Mouse (Mus musculus): ENCODE data around the gene Reep6.
A peak's percentile ranks its signal among the peaks of the same experiment; 100 is the strongest.
"Not testable (repeated sequence)": the region's sequence is repeated elsewhere in the genome, so short reads cannot be mapped to it uniquely, and the experiment has no call there.

Reep6 gene

GRCm38 (mm10) chr10:80330084-80330483 is 331 bp downstream of the Reep6 start:
- DNase-seq (ENCODE audit: low spot score), result no peak

GRCm38 (mm10) chr10:80330888-80331287 is 1.1 kb downstream of the Reep6 start:
- no peak for DNase-seq (ENCODE audit: low spot score)

GRCm38 (mm10) chr10:80331636-80332524 is 2.1 kb downstream of the Reep6 start:
- DNase-seq (ENCODE audit: low spot score), result no peak

- DNase-seq (ENCODE audit: low spot score), result no peak
Measured at GRCm38 (mm10) chr10:80332525-80332989, 2.8 kb downstream of the Reep6 start.

GRCm38 (mm10) chr10:80336263-80336662 is 6.5 kb downstream of the Reep6 start:
- no peak for DNase-seq (ENCODE audit: low spot score)

GRCm38 (mm10) chr10:80339941-80340750 is 10.4 kb downstream of the Reep6 start:
- peak; percentile 69 for DNase-seq (ENCODE audit: low spot score)

- no peak for DNase-seq (ENCODE audit: low spot score)
Measured at GRCm38 (mm10) chr10:80341026-80341425, 11.3 kb downstream of the Reep6 start.

GRCm38 (mm10) chr10:80341491-80342304 is 11.9 kb downstream of the Reep6 start:
- DNase-seq (ENCODE audit: low spot score), result no peak

- no peak for DNase-seq (ENCODE audit: low spot score)
Measured at GRCm38 (mm10) chr10:80342305-80342748, 12.6 kb downstream of the Reep6 start.

- peak; percentile 61 for DNase-seq (ENCODE audit: low spot score)
Measured at GRCm38 (mm10) chr10:80342749-80343424, 13.1 kb downstream of the Reep6 start.

- DNase-seq (ENCODE audit: low spot score), result no peak
Measured at GRCm38 (mm10) chr10:80343425-80343895, 13.7 kb downstream of the Reep6 start.

GRCm38 (mm10) chr10:80344131-80344661 is 14.4 kb downstream of the Reep6 start:
- no peak for DNase-seq (ENCODE audit: low spot score)

- DNase-seq (ENCODE audit: low spot score), result no peak
Measured at GRCm38 (mm10) chr10:80345122-80345521, 15.4 kb downstream of the Reep6 start.

GRCm38 (mm10) chr10:80345929-80346328 is 16.2 kb downstream of the Reep6 start:
- DNase-seq (ENCODE audit: low spot score), result not testable (repeated sequence)

- no peak for DNase-seq (ENCODE audit: low spot score)
Measured at GRCm38 (mm10) chr10:80347514-80347967, 17.8 kb downstream of the Reep6 start.

- DNase-seq (ENCODE audit: low spot score), result peak; percentile 75
Measured at GRCm38 (mm10) chr10:80348244-80348781, 18.6 kb downstream of the Reep6 start, which contains the start of gene Adamtsl5. TSS of gene Adamtsl5 (minus strand) at chr10:80348412.

GRCm38 (mm10) chr10:80348981-80349380 is 19.2 kb downstream of the Reep6 start:
- no peak for DNase-seq (ENCODE audit: low spot score)

- peak; percentile 74 for DNase-seq (ENCODE audit: low spot score)
Measured at GRCm38 (mm10) chr10:80350292-80350691, 20.5 kb downstream of the Reep6 start.

- no peak for DNase-seq (ENCODE audit: low spot score)
Measured at GRCm38 (mm10) chr10:80351896-80352295, 22.1 kb downstream of the Reep6 start.

GRCm38 (mm10) chr10:80352727-80353126 is 23.0 kb downstream of the Reep6 start:
- no peak for DNase-seq (ENCODE audit: low spot score)
